Mouse (Mus musculus) cortical plate, adult 2 months (tissue): ENCODE measurements around the gene Lhfpl1.
A peak's percentile ranks its signal among the peaks of the same experiment; 100 is the strongest.

Experiments used
- CTCF ChIP-seq: fragments of 200-500 bp; IDR thresholded peaks from 2 replicates; pipeline ENCODE4 v1.5.1; 2011; ENCODE audit warnings: mild to moderate bottlenecking, control low read depth, low read length; ENCODE audit not compliant: insufficient read depth; ENCODE audit errors: extremely low read depth
- POLR2A ChIP-seq: fragments of 200-500 bp; IDR thresholded peaks from 2 replicates; pipeline ENCODE4 v1.6.1; 2011; ENCODE audit warnings: mild to moderate bottlenecking, low read length, control low read depth; ENCODE audit not compliant: insufficient read depth; ENCODE audit errors: extremely low read depth

GRCm38 (mm10) chrX:145307174-145307573 is 41.7 kb downstream of the Lhfpl1 start:
- TF ChIP-seq POLR2A, result no peak
- peak; percentile 51 for TF ChIP-seq CTCF
